In genomic region chr7:39750448-39750847, GRCm38 (mm10) we compare ENCODE assay signal across 24 mouse cellular contexts.
"Had no signal": no experiment of that assay in that cellular context is flagged by ENCODE, and none has a peak within 500 bp of the region (broad histone marks: within the 10 kb centered on the region; RNA-seq: fewer than 3 reads in every experiment).

No protein-coding gene starts in this region.

- H3K4me2 ChIP-seq: heart, embryonic 11.5 days; heart, embryonic 13.5 days; heart, embryonic 15.5 days; kidney, embryonic 15.5 days; limb, embryonic 13.5 days; limb, embryonic 15.5 days; liver, embryonic 12.5 days had no signal

- H3K9me3 ChIP-seq: heart, embryonic 15.5 days; kidney, embryonic 15.5 days; limb, embryonic 13.5 days; limb, embryonic 15.5 days; liver, embryonic 12.5 days had no signal

- H3K27me3 ChIP-seq: heart, embryonic 13.5 days; heart, embryonic 15.5 days; kidney, embryonic 15.5 days; limb, embryonic 13.5 days; limb, embryonic 15.5 days; liver, embryonic 12.5 days had no signal

- H3K4me3 ChIP-seq: heart, adult 2 months; heart, embryonic 13.5 days; heart, embryonic 15.5 days; kidney, embryonic 15.5 days; limb, embryonic 13.5 days; limb, embryonic 15.5 days; liver, embryonic 12.5 days had no signal

- H3K36me3 ChIP-seq: heart, embryonic 13.5 days; heart, embryonic 15.5 days; kidney, embryonic 15.5 days; limb, embryonic 13.5 days; limb, embryonic 15.5 days; liver, embryonic 12.5 days had no signal

- H3K27ac ChIP-seq: heart, adult 2 months; heart, embryonic 13.5 days; heart, embryonic 15.5 days; hindbrain, postnatal 0 days; kidney, embryonic 15.5 days; kidney, postnatal 0 days; limb, embryonic 13.5 days; limb, embryonic 15.5 days; liver, embryonic 12.5 days; liver, embryonic 14.5 days had no signal

- H3K9ac ChIP-seq: forebrain, postnatal 0 days; heart, embryonic 13.5 days; heart, embryonic 15.5 days; kidney, embryonic 15.5 days; limb, embryonic 13.5 days; limb, embryonic 15.5 days; liver, embryonic 12.5 days; liver, embryonic 14.5 days had no signal

- DNase-seq: forebrain, postnatal 0 days; gastrocnemius, postnatal 14 days; gastrocnemius, postnatal 36 days; heart, adult 11 months; heart, adult 2 months; heart, postnatal 14 days; heart, postnatal 36 days; kidney, adult 11 months; kidney, adult 2 months; kidney, adult 9 months; kidney, postnatal 14 days; kidney, postnatal 36 days; left cerebral cortex, postnatal 4 days had no signal

- ATAC-seq: forebrain, postnatal 0 days; hindbrain, postnatal 0 days; intestine, embryonic 16.5 days; liver, embryonic 12.5 days had no signal

- H3K4me1 ChIP-seq: heart, embryonic 13.5 days; heart, embryonic 15.5 days; kidney, embryonic 15.5 days; limb, embryonic 13.5 days; limb, embryonic 15.5 days; liver, embryonic 12.5 days had no signal
